Mouse (Mus musculus): ENCODE data around the gene Ccn5.

DNA sequence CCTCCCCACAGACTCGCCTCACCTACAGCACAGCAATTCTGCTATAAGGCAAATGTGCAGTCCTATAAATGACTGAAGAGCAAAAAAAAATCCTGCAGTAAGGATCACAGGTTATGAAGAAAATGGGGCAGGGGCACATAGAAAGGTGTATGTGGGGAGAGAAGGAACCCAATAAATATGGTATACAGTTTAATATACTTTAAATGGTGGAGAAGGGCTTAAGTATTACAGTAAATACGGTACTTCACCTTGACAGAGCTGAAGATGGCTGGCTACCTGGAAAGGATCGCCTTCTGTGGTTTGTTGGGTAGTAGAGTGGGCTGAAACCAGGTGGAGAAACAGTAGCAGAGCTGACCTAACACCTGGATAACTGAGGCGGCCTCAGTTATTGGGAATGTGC, 50.6 kb downstream of the Ccn5 start:
- TF ChIP-seq POLR2A (IDR thresholded peaks at IDR 0.05; ENCODE audit: insufficient read depth, low read depth, low read length): no peak
- no peak for TF ChIP-seq EP300 (IDR thresholded peaks at IDR 0.05; ENCODE audit: insufficient read depth, low read depth, low read length)
- no peak for TF ChIP-seq CTCF (IDR thresholded peaks at IDR 0.05)

All from heart, adult 2 months (tissue).